ENCODE assay signal across 9 mouse cellular contexts in the genomic region with DNA sequence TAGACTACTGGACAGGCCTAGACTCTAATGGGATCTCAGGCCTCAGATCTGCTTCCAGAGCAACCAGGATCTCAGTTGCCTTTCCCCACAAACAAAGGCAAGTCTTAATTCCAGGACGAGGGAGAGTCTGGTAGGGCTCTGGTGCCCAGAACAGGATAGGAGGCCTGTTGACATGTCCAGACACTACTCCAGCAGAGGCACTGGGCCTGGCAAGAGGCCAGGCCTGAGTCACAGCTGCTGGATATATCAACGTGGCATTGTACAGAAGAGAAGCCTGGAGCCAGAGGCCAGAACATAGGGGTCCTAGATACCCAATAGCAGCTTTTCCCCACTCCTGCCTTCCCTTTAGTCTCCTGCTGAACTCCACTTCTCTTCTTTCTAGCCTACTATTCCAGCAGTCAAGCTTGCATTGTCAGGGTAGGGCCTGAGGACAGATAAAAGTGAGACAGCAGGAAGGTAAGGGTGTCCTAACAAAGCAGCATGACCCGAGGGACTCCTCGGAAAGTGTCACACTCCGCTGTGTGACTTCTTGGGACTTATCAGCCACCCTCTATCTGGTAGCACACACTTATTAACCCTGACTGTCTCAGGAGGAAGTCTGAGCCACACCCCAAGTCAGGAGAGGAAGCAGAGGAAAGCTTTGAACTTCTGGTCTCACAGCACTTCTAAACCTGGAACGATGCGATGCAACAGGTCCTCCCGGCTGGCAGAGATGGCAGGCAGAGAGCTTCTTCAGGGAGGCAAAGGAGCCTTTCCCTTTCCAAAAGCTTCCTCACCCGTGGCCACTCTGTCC. TPM values are rescaled to one million over a fixed set of nuclear protein-coding genes. Genes with fewer than 3 reads are reported as not detected.
DNase-seq lines count a peak whose midpoint lies in the region; ATAC-seq and TF ChIP-seq lines count a peak whose summit lies in the region.
"Had no signal": no experiment of that assay in that cellular context is flagged by ENCODE, and none has a peak within 500 bp of the region (broad histone marks: within the 10 kb centered on the region; RNA-seq: fewer than 3 reads in every experiment).

No protein-coding gene starts in this region.

- peaks cover 40% of the 10 kb centered on the region for H3K4me1 ChIP-seq in hindbrain, embryonic 10.5 days (replicated peaks)
- H3K4me1 ChIP-seq in hindbrain, embryonic 11.5 days (replicated peaks; ENCODE audit: control insufficient read depth, insufficient read depth, low read length), result peaks cover 4% of the 10 kb centered on the region; the same call in 1 of the 2 replicates
- H3K4me1 ChIP-seq in E14TG2a.4 (replicated peaks; ENCODE audit: low read depth, low read length), result peaks cover 75% of the 10 kb centered on the region
- H3K4me1 ChIP-seq in embryonic facial prominence, embryonic 10.5 days, result peaks cover 26% of the 10 kb centered on the region
- peaks cover 32% of the 10 kb centered on the region for H3K4me1 ChIP-seq in liver, adult 2 months (ENCODE audit: control insufficient read depth, insufficient read depth, low read length)
- H3K4me1 ChIP-seq in spleen, adult 2 months (ENCODE audit: control insufficient read depth, insufficient read depth, insufficient read length), result peaks cover 20% of the 10 kb centered on the region
- peaks cover 12% of the 10 kb centered on the region for H3K4me1 ChIP-seq in forebrain, embryonic 15.5 days

- no peak overlapping the region for H3K9ac ChIP-seq in hindbrain, embryonic 11.5 days (ENCODE audit: low read depth, low read length)
- H3K9ac ChIP-seq in liver, adult 2 months (ENCODE audit: low read depth, low read length), result no peak overlapping the region
- no peak overlapping the region; the same call in 1 of the 2 replicates for H3K9ac ChIP-seq in forebrain, embryonic 15.5 days (replicated peaks)

- no peak overlapping the region for H3K4me3 ChIP-seq in hindbrain, embryonic 10.5 days
- no peak overlapping the region for H3K4me3 ChIP-seq in hindbrain, embryonic 11.5 days (ENCODE audit: low read depth, low read length)
- H3K4me3 ChIP-seq in E14TG2a.4 (replicated peaks; ENCODE audit: low read length), result peak overlapping the region; percentile 5; the same call in 1 of the 2 replicates
- H3K4me3 ChIP-seq in embryonic facial prominence, embryonic 10.5 days, result no peak overlapping the region
- no peak overlapping the region for H3K4me3 ChIP-seq in liver, adult 2 months (ENCODE audit: insufficient read depth, low read depth, low read length)
- H3K4me3 ChIP-seq in spleen, adult 2 months (ENCODE audit: extremely low read depth, insufficient read depth, insufficient read length), result no peak overlapping the region
- no peak overlapping the region for H3K4me3 ChIP-seq in forebrain, embryonic 15.5 days

- H3K36me3 ChIP-seq in hindbrain, embryonic 10.5 days, result no peaks in the 10 kb centered on the region
- H3K36me3 ChIP-seq in hindbrain, embryonic 11.5 days (ENCODE audit: control insufficient read depth, insufficient read depth, low read length), result no peaks in the 10 kb centered on the region
- peaks cover 16% of the 10 kb centered on the region for H3K36me3 ChIP-seq in E14TG2a.4 (ENCODE audit: insufficient read depth, low read length)
- no peaks in the 10 kb centered on the region for H3K36me3 ChIP-seq in embryonic facial prominence, embryonic 10.5 days (replicated peaks)
- no peaks in the 10 kb centered on the region for H3K36me3 ChIP-seq in liver, adult 2 months (ENCODE audit: control insufficient read depth, insufficient read depth, low read length)
- H3K36me3 ChIP-seq in spleen, adult 2 months (ENCODE audit: control insufficient read depth, insufficient read depth, low read length), result no peaks in the 10 kb centered on the region
- H3K36me3 ChIP-seq in forebrain, embryonic 15.5 days, result no peaks in the 10 kb centered on the region

- no peak for TF ChIP-seq POLR2A in liver, adult 2 months (IDR thresholded peaks at IDR 0.05; ENCODE audit: extremely low read depth, insufficient read depth, low read length)
- no peak for TF ChIP-seq POLR2A in spleen, adult 2 months (IDR thresholded peaks at IDR 0.05; ENCODE audit: low read depth, low read length)

- 79% methylated on average over 9 of the region's 9 CpGs for WGBS in hindbrain, embryonic 10.5 days
- 77% methylated on average over 9 of the region's 9 CpGs for WGBS in hindbrain, embryonic 11.5 days
- WGBS in embryonic facial prominence, embryonic 10.5 days, result 74% methylated on average over 9 of the region's 9 CpGs
- 50% methylated on average over 9 of the region's 9 CpGs for WGBS in liver, adult 2 months
- WGBS in spleen, adult 2 months, result 31% methylated on average over 9 of the region's 9 CpGs
- WGBS in forebrain, embryonic 15.5 days, result 67% methylated on average over 9 of the region's 9 CpGs

- DNase-seq in hindbrain, embryonic 10.5 days (ENCODE audit: low spot score), result no peak
- no peak for DNase-seq in hindbrain, embryonic 11.5 days (ENCODE audit: low spot score)
- DNase-seq in embryonic facial prominence, embryonic 10.5 days (ENCODE audit: low spot score), result no peak
- peak; percentile 78 to 86 for DNase-seq in heart, postnatal 10 days
- DNase-seq in liver, adult 2 months (ENCODE audit: extremely low read depth, low read depth, low spot score), result peak; percentile 43
- DNase-seq in spleen, adult 2 months (ENCODE audit: low read depth in 1 of 2, low spot score in 2 of 2), result no peak

- H3K27ac ChIP-seq in hindbrain, embryonic 10.5 days, result peak overlapping the region; percentile 19
- no peak overlapping the region for H3K27ac ChIP-seq in hindbrain, embryonic 11.5 days (ENCODE audit: low read depth, low read length)
- peak overlapping the region; percentile 91 for H3K27ac ChIP-seq in embryonic facial prominence, embryonic 10.5 days (replicated peaks)
- peak overlapping the region; percentile 4 for H3K27ac ChIP-seq in liver, adult 2 months (replicated peaks; ENCODE audit: insufficient read depth, low read depth, low read length)
- H3K27ac ChIP-seq in spleen, adult 2 months (ENCODE audit: insufficient read depth, low read length), result peak overlapping the region; percentile 30; the same call in 1 of the 2 replicates
- H3K27ac ChIP-seq in forebrain, embryonic 15.5 days (replicated peaks), result no peak overlapping the region

- H3K4me2 ChIP-seq in hindbrain, embryonic 11.5 days (replicated peaks; ENCODE audit: low read depth, low read length), result no peak overlapping the region
- no peak overlapping the region for H3K4me2 ChIP-seq in forebrain, embryonic 15.5 days (replicated peaks)

- intact Hi-C loops in heart, postnatal 10 days (cut with DNase I), result no loop called here

- peaks cover 31% of the 10 kb centered on the region for H3K27me3 ChIP-seq in hindbrain, embryonic 10.5 days (ENCODE audit: insufficient read depth, poor library complexity, severe bottlenecking)
- H3K27me3 ChIP-seq in hindbrain, embryonic 11.5 days (ENCODE audit: control insufficient read depth, insufficient read depth, low read length), result no peaks in the 10 kb centered on the region
- no peaks in the 10 kb centered on the region for H3K27me3 ChIP-seq in E14TG2a.4 (ENCODE audit: insufficient read depth, low read length)
- H3K27me3 ChIP-seq in embryonic facial prominence, embryonic 10.5 days (replicated peaks; ENCODE audit: low read depth, poor library complexity, severe bottlenecking), result peaks cover 15% of the 10 kb centered on the region
- H3K27me3 ChIP-seq in liver, adult 2 months (ENCODE audit: control insufficient read depth, insufficient read depth, low read length), result no peaks in the 10 kb centered on the region
- no peaks in the 10 kb centered on the region for H3K27me3 ChIP-seq in spleen, adult 2 months (ENCODE audit: control insufficient read depth, insufficient read depth, low read length)
- no peaks in the 10 kb centered on the region for H3K27me3 ChIP-seq in forebrain, embryonic 15.5 days

- peaks cover 8% of the 10 kb centered on the region for H3K79me2 ChIP-seq in liver, adult 2 months (ENCODE audit: control insufficient read depth, insufficient read depth, low read length)

- TF ChIP-seq CTCF in E14TG2a.4 (conservative IDR thresholded peaks at IDR 0.05; ENCODE audit: low read length), result no peak
- no peak for TF ChIP-seq CTCF in liver, adult 2 months (IDR thresholded peaks at IDR 0.05; ENCODE audit: low read depth, low read length)
- no peak for TF ChIP-seq CTCF in spleen, adult 2 months (IDR thresholded peaks at IDR 0.05; ENCODE audit: extremely low read depth, insufficient read depth, insufficient read length, insufficient replicate concordance)

- H3K9me3 ChIP-seq in hindbrain, embryonic 10.5 days, result no peaks in the 10 kb centered on the region
- no peaks in the 10 kb centered on the region for H3K9me3 ChIP-seq in hindbrain, embryonic 11.5 days (ENCODE audit: control insufficient read depth, low read length)
- no peaks in the 10 kb centered on the region for H3K9me3 ChIP-seq in E14TG2a.4 (ENCODE audit: low read length)
- H3K9me3 ChIP-seq in embryonic facial prominence, embryonic 10.5 days, result no peaks in the 10 kb centered on the region
- no peaks in the 10 kb centered on the region for H3K9me3 ChIP-seq in forebrain, embryonic 15.5 days

- no peak for ATAC-seq in hindbrain, embryonic 11.5 days (ENCODE audit: low FRiP score)
- ATAC-seq in forebrain, embryonic 15.5 days (replicated peaks), result no peak

RNA-seq across cellular contexts. Expression of a gene that starts 14.7 kb away (rescaled TPM):
- 13.4 and 24.0 TPM in 2 replicates for polyA plus RNA-seq in hindbrain, embryonic 10.5 days (2016; fragmentation: Nextera tagmentation; extraction: Ambion mirVana)
- polyA plus RNA-seq in hindbrain, embryonic 11.5 days (2014; fragmentation: Nextera tagmentation; extraction: Ambion mirVana), result 22.5 and 22.8 TPM in 2 replicates
- polyA plus RNA-seq in embryonic facial prominence, embryonic 10.5 days (2016; fragmentation: Nextera tagmentation; extraction: Ambion mirVana), result 15.2 and 17.9 TPM in 2 replicates
- total RNA-seq in heart, postnatal 10 days (2021), result 100 to 1,000 TPM; 164 to 173 TPM
- 28.2 and 38.5 TPM in 2 replicates for total RNA-seq in liver, adult 2 months (2014; rRNA removed)
- polyA plus RNA-seq in liver, adult 2 months (2012; rRNA removed), result 41.0 and 44.7 TPM in 2 replicates
- polyA plus RNA-seq in spleen, adult 2 months (2012; rRNA removed), result 51.3 and 72.3 TPM in 2 replicates
- 23.4 and 27.5 TPM in 2 replicates for polyA plus RNA-seq in forebrain, embryonic 15.5 days (2015; fragmentation: Nextera tagmentation; extraction: Ambion mirVana)

RNA-seq across cellular contexts. Expression of a gene that starts 34.0 kb away (rescaled TPM):
- polyA plus RNA-seq in hindbrain, embryonic 10.5 days (2016; fragmentation: Nextera tagmentation; extraction: Ambion mirVana), result 3.8 and 8.6 TPM in 2 replicates
- 5.7 and 7.8 TPM in 2 replicates for polyA plus RNA-seq in hindbrain, embryonic 11.5 days (2014; fragmentation: Nextera tagmentation; extraction: Ambion mirVana)
- polyA plus RNA-seq in embryonic facial prominence, embryonic 10.5 days (2016; fragmentation: Nextera tagmentation; extraction: Ambion mirVana), result 5.9 and 7.1 TPM in 2 replicates
- 1 to 10 TPM; 1.8 to 1.9 TPM for total RNA-seq in heart, postnatal 10 days (2021)
- 23.4 and 37.9 TPM in 2 replicates for total RNA-seq in liver, adult 2 months (2014; rRNA removed)
- polyA plus RNA-seq in liver, adult 2 months (2012; rRNA removed), result 109 and 117 TPM in 2 replicates
- polyA plus RNA-seq in spleen, adult 2 months (2012; rRNA removed), result 54.3 and 67.0 TPM in 2 replicates
- 16.3 and 17.7 TPM in 2 replicates for polyA plus RNA-seq in forebrain, embryonic 15.5 days (2015; fragmentation: Nextera tagmentation; extraction: Ambion mirVana)

RNA-seq across cellular contexts. Expression of a gene that starts 37.2 kb away (rescaled TPM):
- polyA plus RNA-seq in hindbrain, embryonic 10.5 days (2016; fragmentation: Nextera tagmentation; extraction: Ambion mirVana), result 30.7 and 31.0 TPM in 2 replicates
- 45.9 and 51.9 TPM in 2 replicates for polyA plus RNA-seq in hindbrain, embryonic 11.5 days (2014; fragmentation: Nextera tagmentation; extraction: Ambion mirVana)
- 33.6 and 37.4 TPM in 2 replicates for polyA plus RNA-seq in embryonic facial prominence, embryonic 10.5 days (2016; fragmentation: Nextera tagmentation; extraction: Ambion mirVana)
- 1 to 10 TPM; 3.4 to 6.3 TPM for total RNA-seq in heart, postnatal 10 days (2021)
- total RNA-seq in liver, adult 2 months (2014; rRNA removed), result under 0.01 TPM in 2 replicates
- polyA plus RNA-seq in liver, adult 2 months (2012; rRNA removed), result 0.02 and 0.04 TPM in 2 replicates
- polyA plus RNA-seq in spleen, adult 2 months (2012; rRNA removed), result 1.00 and 1.0 TPM in 2 replicates
- polyA plus RNA-seq in forebrain, embryonic 15.5 days (2015; fragmentation: Nextera tagmentation; extraction: Ambion mirVana), result 50.6 and 55.6 TPM in 2 replicates

RNA-seq across cellular contexts. Expression of a gene that starts 53.1 kb away (rescaled TPM):
- polyA plus RNA-seq in hindbrain, embryonic 10.5 days (2016; fragmentation: Nextera tagmentation; extraction: Ambion mirVana), result 2.1 and 2.9 TPM in 2 replicates
- polyA plus RNA-seq in hindbrain, embryonic 11.5 days (2014; fragmentation: Nextera tagmentation; extraction: Ambion mirVana), result 1.1 and 1.8 TPM in 2 replicates
- polyA plus RNA-seq in embryonic facial prominence, embryonic 10.5 days (2016; fragmentation: Nextera tagmentation; extraction: Ambion mirVana), result 4.9 and 5.8 TPM in 2 replicates
- total RNA-seq in heart, postnatal 10 days (2021), result not detected
- 0.18 and 0.20 TPM in 2 replicates for total RNA-seq in liver, adult 2 months (2014; rRNA removed)
- polyA plus RNA-seq in liver, adult 2 months (2012; rRNA removed), result 0.32 and 0.46 TPM in 2 replicates
- polyA plus RNA-seq in spleen, adult 2 months (2012; rRNA removed), result 1.0 and 1.3 TPM in 2 replicates
- polyA plus RNA-seq in forebrain, embryonic 15.5 days (2015; fragmentation: Nextera tagmentation; extraction: Ambion mirVana), result 0.15 and 0.28 TPM in 2 replicates
- total RNA-seq: left cerebral cortex, postnatal 14 days had no signal

RNA-seq across cellular contexts. Expression of a gene that starts 57.8 kb away (rescaled TPM):
- 173 and 180 TPM in 2 replicates for polyA plus RNA-seq in hindbrain, embryonic 10.5 days (2016; fragmentation: Nextera tagmentation; extraction: Ambion mirVana)
- polyA plus RNA-seq in hindbrain, embryonic 11.5 days (2014; fragmentation: Nextera tagmentation; extraction: Ambion mirVana), result 76.1 and 93.9 TPM in 2 replicates
- polyA plus RNA-seq in embryonic facial prominence, embryonic 10.5 days (2016; fragmentation: Nextera tagmentation; extraction: Ambion mirVana), result 158 and 161 TPM in 2 replicates
- total RNA-seq in heart, postnatal 10 days (2021), result 10 to 100 TPM; 87.3 to 94.0 TPM
- total RNA-seq in liver, adult 2 months (2014; rRNA removed), result 104 and 125 TPM in 2 replicates
- polyA plus RNA-seq in liver, adult 2 months (2012; rRNA removed), result 201 and 204 TPM in 2 replicates
- polyA plus RNA-seq in spleen, adult 2 months (2012; rRNA removed), result 104 and 141 TPM in 2 replicates
- 169 and 187 TPM in 2 replicates for polyA plus RNA-seq in forebrain, embryonic 15.5 days (2015; fragmentation: Nextera tagmentation; extraction: Ambion mirVana)

Comparison
In these comparisons a context has a peak if more than half of its experiments do, and no peak if none do; other contexts are left out.
1. H3K27ac ChIP-seq: peak in hindbrain, embryonic 10.5 days (single experiment), embryonic facial prominence, embryonic 10.5 days (single experiment), liver, adult 2 months (single experiment) and spleen, adult 2 months (single experiment); none in hindbrain, embryonic 11.5 days (single experiment) and forebrain, embryonic 15.5 days (single experiment).
2. DNase-seq: peak in heart, postnatal 10 days (2 of 2) and liver, adult 2 months (single experiment); none in hindbrain, embryonic 10.5 days (single experiment), hindbrain, embryonic 11.5 days (single experiment), embryonic facial prominence, embryonic 10.5 days (single experiment) and spleen, adult 2 months (0 of 2).
3. RNA of a gene that starts 37.2 kb away (polyA plus RNA-seq): 45.9 to 51.9 TPM in hindbrain, embryonic 11.5 days, 50.6 to 55.6 TPM in forebrain, embryonic 15.5 days, 33.6 to 37.4 TPM in embryonic facial prominence, embryonic 10.5 days and 30.7 to 31.0 TPM in hindbrain, embryonic 10.5 days; 1.00 to 1.0 TPM in spleen, adult 2 months and 0.02 to 0.04 TPM in liver, adult 2 months; every median in the first group is over 10 times any median in the second.